ENCODE assay signal across 44 mouse cellular contexts in genomic region chr10:127413585-127413984, GRCm38 (mm10). TPM values are rescaled to one million over a fixed set of nuclear protein-coding genes. Genes with fewer than 3 reads are reported as not detected.
"Had no signal": no experiment of that assay in that cellular context is flagged by ENCODE, and none has a peak within 500 bp of the region (broad histone marks: within the 10 kb centered on the region; RNA-seq: fewer than 3 reads in every experiment).

No protein-coding gene starts in this region.

- H3K27ac ChIP-seq: left cerebral cortex, adult 2 months; limb, embryonic 10.5 days; limb, embryonic 12.5 days; limb, embryonic 13.5 days; limb, embryonic 15.5 days; liver, embryonic 12.5 days; liver, embryonic 13.5 days; liver, embryonic 14.5 days; liver, embryonic 15.5 days; lung, embryonic 15.5 days; macrophage; midbrain, embryonic 10.5 days; midbrain, embryonic 12.5 days; midbrain, embryonic 13.5 days; midbrain, embryonic 15.5 days; neural tube, embryonic 12.5 days; neural tube, embryonic 13.5 days had no signal

- H3K4me2 ChIP-seq: limb, embryonic 12.5 days; limb, embryonic 13.5 days; limb, embryonic 15.5 days; liver, embryonic 12.5 days; liver, embryonic 13.5 days; liver, embryonic 15.5 days; lung, embryonic 14.5 days; lung, embryonic 15.5 days; midbrain, embryonic 11.5 days; midbrain, embryonic 12.5 days; midbrain, embryonic 13.5 days; midbrain, embryonic 15.5 days; neural tube, embryonic 12.5 days; neural tube, embryonic 13.5 days had no signal

- H3K4me1 ChIP-seq: limb, embryonic 10.5 days; limb, embryonic 12.5 days; neural tube, embryonic 12.5 days had no signal

- H3K36me3 ChIP-seq: limb, embryonic 12.5 days; lung, embryonic 15.5 days; midbrain, embryonic 15.5 days; neural tube, embryonic 12.5 days had no signal

- H3K27me3 ChIP-seq: limb, embryonic 12.5 days; limb, embryonic 13.5 days; limb, embryonic 15.5 days; liver, embryonic 12.5 days; liver, embryonic 13.5 days; liver, embryonic 15.5 days; lung, embryonic 15.5 days; megakaryocyte, embryonic 14.5 days; midbrain, embryonic 12.5 days; midbrain, embryonic 13.5 days; midbrain, embryonic 15.5 days; neural tube, embryonic 12.5 days; neural tube, embryonic 13.5 days had no signal

- H3K9ac ChIP-seq: limb, embryonic 12.5 days; limb, embryonic 13.5 days; limb, embryonic 15.5 days; liver, embryonic 12.5 days; liver, embryonic 13.5 days; liver, embryonic 14.5 days; liver, embryonic 15.5 days; lung, embryonic 14.5 days; lung, embryonic 15.5 days; midbrain, embryonic 12.5 days; midbrain, embryonic 13.5 days; midbrain, embryonic 15.5 days; neural tube, embryonic 12.5 days; neural tube, embryonic 13.5 days had no signal

- DNase-seq: left cerebral cortex, postnatal 4 days; liver, embryonic 13.5 days; lung, adult 18-20 months; lung, adult 2 months; lung, embryonic 14.5 days; lung, postnatal 10 days; lung, postnatal 14 days; lung, postnatal 4 days; midbrain, embryonic 14.5 days had no signal

- H3K4me3 ChIP-seq: left cerebral cortex, adult 2 months; limb, embryonic 10.5 days; limb, embryonic 12.5 days; limb, embryonic 13.5 days; limb, embryonic 15.5 days; liver, embryonic 12.5 days; liver, embryonic 13.5 days; liver, embryonic 15.5 days; lung, embryonic 15.5 days; megakaryocyte, embryonic 14.5 days; midbrain, embryonic 10.5 days; midbrain, embryonic 12.5 days; midbrain, embryonic 13.5 days; midbrain, embryonic 15.5 days; myocyte; neural tube, embryonic 12.5 days; neural tube, embryonic 13.5 days had no signal

- H3K9me3 ChIP-seq: limb, embryonic 10.5 days; limb, embryonic 12.5 days; limb, embryonic 13.5 days; limb, embryonic 15.5 days; liver, embryonic 12.5 days; liver, embryonic 13.5 days; liver, embryonic 15.5 days; lung, embryonic 15.5 days; megakaryocyte, embryonic 14.5 days; midbrain, embryonic 10.5 days; midbrain, embryonic 12.5 days; midbrain, embryonic 13.5 days; midbrain, embryonic 15.5 days; neural tube, embryonic 12.5 days; neural tube, embryonic 13.5 days had no signal

- ATAC-seq: liver, embryonic 12.5 days; lung, postnatal 0 days; midbrain, embryonic 13.5 days; midbrain, embryonic 15.5 days; midbrain, embryonic 16.5 days had no signal

RNA-seq across cellular contexts. Expression of gene Inhbc, which starts 43.4 kb away (rescaled TPM):
- total RNA-seq: left cerebral cortex, adult 18-20 months; left cerebral cortex, adult 2 months; left cerebral cortex, adult 8-10 months; left cerebral cortex, postnatal 10 days; left cerebral cortex, postnatal 14 days; left cerebral cortex, postnatal 25 days; left cerebral cortex, postnatal 36 days; left cerebral cortex, postnatal 4 days; megakaryocyte progenitor cell, adult 5-6 weeks; megakaryocyte, adult 5-6 weeks; megakaryocyte-erythroid progenitor cell, adult 5-6 weeks; midbrain, postnatal 0 days; monocyte, adult 5-6 weeks had no signal
- polyA plus RNA-seq: limb, embryonic 12.5 days; limb, embryonic 13.5 days; limb, embryonic 14.5 days; limb, embryonic 15.5 days; lung, adult 2 months; lung, embryonic 14.5 days; lung, embryonic 16.5 days; lung, postnatal 0 days; macrophage; midbrain, embryonic 10.5 days; midbrain, embryonic 11.5 days; midbrain, embryonic 12.5 days; midbrain, embryonic 13.5 days; midbrain, embryonic 14.5 days; midbrain, embryonic 15.5 days; midbrain, embryonic 16.5 days; midbrain, postnatal 0 days; myocyte; neural tube, embryonic 11.5 days; neural tube, embryonic 12.5 days; neural tube, embryonic 13.5 days had no signal

RNA-seq across cellular contexts. Expression of gene Inhbe, which starts 59.4 kb away (rescaled TPM):
- total RNA-seq: left cerebral cortex, postnatal 4 days; megakaryocyte-erythroid progenitor cell, adult 5-6 weeks; midbrain, postnatal 0 days; monocyte, adult 5-6 weeks had no signal
- polyA plus RNA-seq: limb, embryonic 14.5 days; lung, embryonic 15.5 days; lung, embryonic 16.5 days; lung, postnatal 0 days; macrophage; midbrain, embryonic 11.5 days; midbrain, embryonic 12.5 days; midbrain, embryonic 13.5 days; midbrain, postnatal 0 days; neural tube, embryonic 11.5 days; neural tube, embryonic 12.5 days; neural tube, embryonic 13.5 days had no signal
